Mouse (Mus musculus): Measurements from ENCODE around the gene Slc35c2.

The Slc35c2 gene

GRCm38 (mm10) chr2:165287202-165287984, at the start of gene Slc35c2:
TSS of gene Slc35c2 (minus strand) at chr2:165287869.
- DNase-seq (ENCODE audit: low spot score in 2 of 2), result peak; percentile 87 to 92

DNA sequence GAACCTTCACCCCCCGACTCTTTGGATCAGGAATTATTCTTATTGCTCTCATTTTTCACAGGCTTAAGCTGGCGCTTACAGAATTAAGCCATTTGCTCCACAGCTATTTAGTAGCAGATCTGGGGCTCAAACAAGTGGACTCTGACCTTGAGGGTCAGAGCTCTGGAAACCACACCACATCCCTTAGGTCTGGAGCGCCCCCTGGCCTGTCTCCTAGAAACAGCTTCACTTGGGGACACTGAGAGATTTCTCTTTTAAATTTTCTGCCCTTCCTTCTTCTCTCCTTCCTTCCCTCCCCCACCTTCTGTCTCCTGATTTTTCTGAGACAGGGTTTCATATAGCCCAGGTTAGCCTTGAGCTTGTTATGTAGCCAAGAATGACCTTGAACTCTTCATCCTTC, 49.5 kb upstream of the Slc35c2 start:
- peak in 1 of 2 experiments; percentile 44 for DNase-seq (ENCODE audit: low spot score in 2 of 2)

DNA sequence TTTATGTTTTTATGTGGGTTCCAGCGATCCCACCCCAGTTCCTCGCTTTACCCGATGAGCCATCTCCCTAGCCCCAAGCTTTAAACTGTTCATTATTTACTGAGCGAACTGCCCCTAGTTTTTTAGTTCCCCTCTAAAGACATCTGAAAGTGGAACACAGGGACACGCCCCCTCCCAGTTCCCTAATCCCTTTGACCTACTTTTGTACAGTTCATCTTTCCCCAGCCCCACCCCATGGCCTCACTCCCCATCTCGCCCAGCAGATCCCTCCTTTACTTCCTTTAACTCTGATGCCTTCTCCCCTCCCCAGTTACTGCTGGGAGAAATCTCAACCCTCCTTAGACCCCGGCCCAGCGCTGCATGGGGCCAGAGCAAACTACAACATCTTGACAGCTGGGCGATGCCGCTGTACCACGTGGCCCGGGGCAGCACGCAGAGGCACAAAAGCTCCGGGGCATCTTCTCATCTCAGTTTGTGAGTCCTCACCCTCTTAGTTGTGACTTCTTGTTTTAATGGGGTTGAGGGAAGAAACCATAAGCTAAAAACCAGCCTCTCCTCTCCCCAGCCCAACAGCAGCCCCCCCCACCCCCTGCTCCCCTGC, 45.0 kb upstream of the Slc35c2 start:
- peak in 1 of 2 experiments; percentile 31 for DNase-seq (ENCODE audit: low spot score in 2 of 2)

GRCm38 (mm10) chr2:165329703-165330102, 42.0 kb upstream of the Slc35c2 start:
- DNase-seq (ENCODE audit: low spot score in 2 of 2), result no peak

GRCm38 (mm10) chr2:165328746-165329145, 41.1 kb upstream of the Slc35c2 start:
- DNase-seq (ENCODE audit: low spot score in 2 of 2), result no peak

DNA sequence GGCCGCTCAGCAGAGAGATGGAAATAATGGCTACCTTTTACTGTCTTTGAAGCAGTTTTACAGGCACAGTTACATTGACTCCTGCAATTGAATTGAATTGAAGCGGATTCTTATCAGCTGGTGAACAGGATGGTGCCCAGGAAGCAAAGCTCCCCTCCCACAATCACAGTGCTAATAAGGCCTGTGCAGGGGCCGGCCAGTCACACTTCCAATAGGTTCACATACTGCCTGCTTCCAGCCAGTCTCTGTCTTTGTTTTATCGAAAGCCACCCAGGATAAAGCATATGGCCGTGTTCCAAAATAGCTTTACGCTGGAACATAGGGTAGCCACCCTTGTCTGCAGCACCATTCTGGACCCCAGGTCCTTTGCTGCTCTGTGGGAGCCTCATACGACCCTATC, 39.7 kb upstream of the Slc35c2 start:
- DNase-seq (ENCODE audit: low spot score in 2 of 2), result no peak

- peak; percentile 97 to 99 for DNase-seq (ENCODE audit: low spot score in 2 of 2)
Measured at GRCm38 (mm10) chr2:165326304-165327190, 38.9 kb upstream of the Slc35c2 start, which contains the start of gene Elmo2. TSS of gene Elmo2 (minus strand) at chr2:165326479.

DNA sequence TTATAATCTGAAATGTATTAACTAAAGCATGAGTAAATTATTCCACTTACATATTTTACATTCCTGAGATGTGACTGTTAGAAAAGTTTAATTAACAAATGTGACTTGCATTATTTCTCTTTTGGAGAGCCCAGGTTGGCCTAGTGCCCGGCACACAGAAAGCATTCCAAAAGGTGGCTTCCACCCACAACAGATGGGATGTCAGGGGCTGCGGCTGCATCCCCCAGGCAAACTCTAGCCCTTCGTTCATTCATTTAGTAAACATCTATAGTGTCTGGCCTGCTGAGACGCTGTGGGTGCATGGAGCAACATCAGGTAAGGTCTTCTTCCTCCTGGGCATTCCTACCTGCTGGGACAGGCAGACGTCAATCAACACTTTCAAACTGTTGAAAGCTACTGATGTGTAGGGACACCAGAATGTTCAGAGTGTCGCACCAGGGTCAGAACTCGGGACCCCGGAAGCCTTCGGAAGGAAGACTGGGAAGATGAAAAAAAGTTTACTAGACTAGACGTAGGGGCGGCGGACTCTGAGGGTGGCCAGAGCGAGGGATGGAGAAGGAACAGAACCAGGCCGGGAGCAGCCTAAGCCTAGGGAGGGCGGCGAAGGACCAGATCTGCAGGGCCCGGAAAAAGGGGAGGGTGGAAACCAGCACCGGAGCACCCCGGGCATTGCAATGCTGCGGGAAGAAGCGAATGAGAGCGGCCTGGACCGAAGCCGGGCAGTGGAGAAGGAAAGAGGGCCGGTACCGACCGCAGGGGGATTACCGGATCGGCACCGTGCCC, 38.0 kb upstream of the Slc35c2 start:
- DNase-seq (ENCODE audit: low spot score in 2 of 2), result no peak

DNA sequence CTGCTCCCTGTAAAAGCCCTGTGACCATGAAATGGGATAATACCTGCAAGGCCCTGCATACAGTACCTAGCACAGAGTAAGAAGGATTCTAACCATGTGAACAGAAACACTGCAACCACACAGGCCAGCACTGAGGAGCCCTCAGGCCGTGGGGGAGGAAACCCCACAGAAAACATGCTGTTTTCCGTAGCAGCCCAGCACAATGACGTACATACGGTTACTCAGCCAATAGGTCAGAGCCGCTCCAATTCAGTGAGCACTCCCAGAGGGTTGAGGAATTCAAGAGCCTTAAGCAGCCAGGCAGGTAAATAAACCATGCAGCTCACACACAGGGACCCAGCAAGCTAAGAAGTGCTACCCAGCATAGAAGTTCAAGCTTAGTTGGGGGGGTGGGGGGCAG, 36.3 kb upstream of the Slc35c2 start:
- no peak for DNase-seq (ENCODE audit: low spot score in 2 of 2)

DNA sequence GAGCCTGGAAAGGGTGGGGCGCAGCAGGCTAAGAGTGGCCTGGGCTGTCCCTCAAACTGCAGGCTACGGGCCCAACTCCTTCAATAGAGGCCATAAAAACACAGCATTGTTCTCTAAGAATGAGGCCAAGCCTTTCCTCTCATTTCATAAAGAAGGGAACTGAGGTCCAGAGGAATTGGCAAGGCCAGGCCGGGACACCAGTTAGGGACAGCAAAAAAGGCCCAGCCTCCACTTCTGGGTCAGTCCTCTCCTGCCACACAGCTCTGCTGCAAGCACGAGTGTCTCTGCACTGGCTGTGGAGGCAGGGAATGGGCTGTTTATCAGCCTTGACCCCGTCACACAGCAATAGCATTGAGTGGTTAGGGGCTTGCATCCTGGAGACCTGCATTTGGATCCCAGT, 35.8 kb upstream of the Slc35c2 start:
- DNase-seq (ENCODE audit: low spot score in 2 of 2), result no peak

DNA sequence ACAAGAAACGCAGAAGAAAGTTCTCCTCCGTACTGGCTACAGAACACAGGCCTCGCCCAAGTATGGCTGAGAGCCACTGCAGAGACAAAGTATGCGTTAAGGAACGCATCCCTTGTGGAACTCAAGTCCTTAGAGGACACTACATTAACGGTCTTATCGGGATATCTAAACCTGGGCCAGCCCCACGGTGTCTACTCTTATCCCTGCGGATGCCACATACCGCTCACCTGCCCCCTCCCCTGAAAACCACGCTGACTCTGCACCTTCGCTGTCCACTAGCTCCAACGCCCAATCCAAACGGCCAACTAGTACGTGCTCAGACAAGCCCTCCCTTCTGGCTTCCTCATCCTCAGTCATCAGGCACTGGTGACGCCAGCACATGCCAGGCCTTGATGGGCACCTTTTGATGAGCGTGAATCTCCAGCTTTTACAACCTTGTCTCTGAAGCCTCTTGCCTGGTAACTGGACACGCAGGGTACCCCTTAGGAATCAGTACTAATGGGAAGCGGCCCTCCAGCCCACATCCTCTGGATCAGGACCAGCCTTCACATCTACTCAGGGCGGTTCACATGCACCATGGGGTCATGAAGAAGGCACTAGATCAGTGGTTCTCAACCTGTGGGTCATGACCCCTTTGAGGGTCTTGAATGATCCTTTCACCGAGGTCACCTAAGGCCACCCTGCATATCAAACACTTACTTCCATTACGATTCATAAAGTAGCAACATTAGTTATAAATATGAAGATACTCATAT, 34.5 kb upstream of the Slc35c2 start:
- no peak for DNase-seq (ENCODE audit: low spot score in 2 of 2)

DNA sequence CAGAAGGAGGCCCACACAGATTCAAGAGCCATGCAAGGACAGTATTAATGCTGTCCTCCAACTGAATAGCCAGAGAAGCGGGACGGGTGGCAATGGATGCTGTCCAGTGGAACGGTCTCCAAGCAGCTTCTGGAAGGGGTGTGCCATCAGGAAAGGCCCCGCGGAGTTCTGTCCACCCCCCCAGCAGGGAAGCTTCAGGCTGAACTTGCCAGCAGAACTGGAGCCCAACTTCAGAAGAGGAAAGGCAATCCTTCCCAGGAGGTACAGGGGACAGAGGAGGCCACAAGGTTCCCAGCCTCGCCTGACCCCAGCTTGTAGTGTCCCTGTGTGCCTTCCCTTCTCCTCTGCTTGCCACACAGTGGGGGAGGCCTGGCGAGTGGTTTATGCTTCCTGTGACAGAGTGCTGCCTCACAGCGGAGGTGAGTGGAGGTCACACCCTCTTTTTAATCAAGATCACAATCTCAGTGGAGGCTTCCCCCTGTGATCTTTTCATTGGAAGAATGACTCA, 33.8 kb upstream of the Slc35c2 start:
- DNase-seq (ENCODE audit: low spot score in 2 of 2), result no peak

DNA sequence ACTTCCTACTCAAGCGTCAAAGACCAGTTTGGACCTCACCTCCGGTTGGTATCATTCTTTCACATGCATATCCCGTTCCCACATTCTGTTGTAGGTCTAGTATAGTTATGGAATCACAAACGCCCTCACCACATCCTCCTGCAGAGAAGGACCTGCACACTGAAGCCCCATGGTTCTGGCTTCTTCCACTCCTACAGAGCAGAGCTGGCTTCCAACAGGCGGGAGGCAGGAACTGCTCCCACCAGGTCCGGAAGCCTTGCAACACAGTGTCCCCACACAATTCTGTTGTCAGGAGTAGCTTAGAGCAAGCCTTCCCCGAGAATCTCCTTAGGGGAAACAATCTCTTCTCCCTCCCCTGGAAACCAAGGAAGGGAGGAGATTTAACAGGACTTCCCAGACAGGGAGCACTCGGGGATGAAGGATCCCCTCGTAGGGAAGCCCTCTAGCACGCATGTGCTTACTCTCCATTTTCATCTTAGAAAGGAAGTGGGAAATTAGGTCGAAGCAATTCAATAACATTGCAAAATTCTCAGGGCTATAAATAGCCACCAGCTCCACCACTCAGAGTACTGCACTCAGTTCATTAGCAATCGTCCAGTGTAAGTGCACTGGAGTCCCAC, 33.0 kb upstream of the Slc35c2 start:
- peak in 1 of 2 experiments; percentile 32 for DNase-seq (ENCODE audit: low spot score in 2 of 2)

DNA sequence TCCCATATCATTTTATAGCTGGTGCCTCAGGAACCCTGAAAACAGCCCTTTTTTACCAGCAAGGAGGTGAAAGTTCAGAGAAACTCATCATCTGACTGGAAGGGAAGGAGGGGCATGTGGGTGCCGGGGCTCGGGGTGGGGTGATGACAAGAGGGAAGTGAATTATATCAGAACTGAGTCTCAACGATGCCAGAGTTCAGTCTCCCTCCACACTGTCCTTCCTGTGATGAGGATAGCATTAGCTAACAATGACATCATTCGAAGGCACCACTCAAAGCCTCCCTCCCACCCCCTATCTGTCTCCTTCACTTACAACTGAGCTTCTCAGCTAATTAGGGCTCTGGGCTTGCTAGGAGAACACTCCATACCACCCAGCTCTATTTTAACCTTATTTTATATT, 31.8 kb upstream of the Slc35c2 start:
- DNase-seq (ENCODE audit: low spot score in 2 of 2), result no peak

DNA sequence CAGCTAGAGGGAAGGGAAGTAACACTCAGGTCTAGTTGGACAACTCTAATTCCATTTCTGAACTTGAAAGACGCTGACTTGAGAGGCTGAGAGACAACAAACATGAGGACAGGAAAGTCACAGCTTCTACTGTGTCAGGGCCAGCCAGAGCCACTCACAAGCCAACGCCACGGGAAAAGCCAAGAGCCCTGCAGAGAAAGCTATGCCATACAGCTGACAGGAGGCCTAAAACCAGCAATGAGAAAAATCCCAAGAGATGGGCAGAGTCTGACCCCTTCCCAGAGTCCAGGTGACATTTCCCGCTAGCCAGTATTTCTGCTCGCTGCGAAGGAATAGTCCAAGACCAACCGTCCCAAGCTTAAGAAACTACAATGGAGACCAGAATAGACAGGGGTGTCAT, 31.3 kb upstream of the Slc35c2 start:
- no peak for DNase-seq (ENCODE audit: low spot score in 2 of 2)

DNA sequence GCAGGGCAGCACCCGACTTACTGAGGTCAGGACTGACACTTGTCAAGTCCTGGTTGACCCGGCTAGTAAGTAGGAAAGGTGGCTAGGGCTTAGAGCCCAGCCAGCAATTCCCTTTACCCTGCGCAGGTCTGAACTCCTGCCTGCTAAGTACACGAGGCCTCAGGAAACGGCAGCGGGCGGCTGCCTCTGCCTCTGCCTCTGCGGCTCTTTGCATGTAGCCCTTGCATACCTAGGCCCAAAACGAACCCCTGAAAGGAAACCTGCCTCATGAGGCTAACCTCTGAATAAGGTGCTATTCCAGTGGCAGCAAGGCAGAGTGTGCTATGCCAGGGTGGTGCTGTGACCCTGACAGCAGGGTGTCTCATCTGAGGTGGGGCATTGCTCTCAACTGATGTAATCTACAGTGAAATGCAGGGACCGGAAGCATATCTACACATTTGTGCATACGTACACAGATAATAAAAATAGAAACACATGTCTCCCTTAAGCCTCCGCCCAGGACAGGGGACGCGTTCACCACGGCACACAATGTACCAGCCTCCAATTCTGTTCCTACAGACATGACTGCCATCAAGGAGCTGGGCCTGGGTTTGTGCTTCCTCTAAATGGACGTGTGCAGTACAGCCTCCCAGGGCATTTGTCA, 30.1 kb upstream of the Slc35c2 start:
- DNase-seq (ENCODE audit: low spot score in 2 of 2), result no peak

DNA sequence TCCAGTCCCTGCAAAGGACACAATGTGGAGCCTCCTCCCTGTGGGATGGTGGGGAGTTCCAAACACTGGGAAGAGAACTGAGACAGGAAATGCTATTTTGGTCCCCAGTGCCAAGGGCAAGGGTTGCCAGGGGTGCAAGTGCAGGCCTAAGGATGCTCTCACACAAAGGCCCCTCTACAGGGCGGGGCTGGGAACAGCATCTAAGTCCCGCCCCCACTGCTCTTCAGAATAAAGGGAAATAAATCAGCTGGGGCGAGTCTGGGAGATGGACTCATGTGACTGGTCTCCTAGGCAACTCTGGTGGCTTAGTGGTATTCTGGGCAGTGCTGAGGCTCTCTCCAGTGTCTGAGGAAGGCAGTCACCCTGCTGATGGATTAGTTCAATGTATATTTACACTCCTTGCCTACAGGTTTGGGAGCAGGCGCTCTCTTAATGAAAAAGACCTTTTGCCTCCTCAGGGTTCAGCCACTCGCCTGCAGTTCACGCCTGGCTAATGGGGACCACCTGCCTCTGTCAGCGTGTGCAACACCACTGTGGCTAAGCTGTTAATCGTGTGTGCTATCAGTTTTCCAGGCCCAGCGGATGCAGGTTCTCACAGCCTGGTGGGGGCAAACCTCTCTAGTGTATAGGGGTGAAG, 29.3 kb upstream of the Slc35c2 start:
- peak in 1 of 2 experiments; percentile 35 for DNase-seq (ENCODE audit: low spot score in 2 of 2)

DNA sequence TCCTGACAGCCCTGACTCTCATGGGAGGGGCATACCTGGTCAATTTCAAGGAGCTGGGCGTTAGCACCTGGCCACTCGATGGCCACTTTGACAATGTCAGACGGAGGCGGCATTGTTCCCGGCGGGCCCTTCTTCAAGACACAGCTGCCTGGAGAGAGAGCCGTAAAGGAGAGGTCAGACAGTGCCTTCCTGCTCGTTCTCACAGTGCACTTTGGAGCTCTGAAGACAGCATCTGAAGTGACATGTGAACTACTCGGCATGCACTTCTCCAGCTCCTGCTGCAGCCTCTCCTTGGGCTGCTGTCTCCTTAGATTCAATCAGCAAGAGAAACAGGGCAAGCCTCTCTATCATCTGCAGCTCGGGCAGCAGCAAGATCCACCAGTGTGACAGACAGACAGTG, 28.5 kb upstream of the Slc35c2 start:
- no peak for DNase-seq (ENCODE audit: low spot score in 2 of 2)

- DNase-seq (ENCODE audit: low spot score in 2 of 2), result no peak
Measured at GRCm38 (mm10) chr2:165314197-165314596, 26.5 kb upstream of the Slc35c2 start.
